Mouse (Mus musculus) erythroblast, embryonic 14.5 days (primary cell): ENCODE measurements around the gene Ifitm2. TPM values are rescaled to one million over a fixed set of nuclear protein-coding genes. Genes with fewer than 3 reads are reported as not detected.
"Not testable (repeated sequence)": the region's sequence is repeated elsewhere in the genome, so short reads cannot be mapped to it uniquely, and the experiment has no call there.

ENCODE experiments used
- H3K27me3 ChIP-seq: 2 replicates; pipeline ENCODE4 v1.6.1; 2012; ENCODE audit warnings: inconsistent platforms; ENCODE audit not compliant: control insufficient read depth
- H3K36me3 ChIP-seq: 2 replicates; pipeline ENCODE4 v1.6.1; 2012; ENCODE audit warnings: mild to moderate bottlenecking, inconsistent platforms; ENCODE audit not compliant: control insufficient read depth
- H3K4me1 ChIP-seq: 2 replicates; pipeline ENCODE4 v1.6.1; 2012; ENCODE audit warnings: inconsistent platforms; ENCODE audit not compliant: control insufficient read depth
- H3K4me3 ChIP-seq: replicated peaks from 2 replicates; pipeline ENCODE3; 2012; ENCODE audit warnings: moderate library complexity, mild to moderate bottlenecking, inconsistent platforms
- H3K9me3 ChIP-seq: 2 replicates; pipeline ENCODE4 v1.6.1; 2012; ENCODE audit warnings: low read length, inconsistent platforms, mixed read lengths; ENCODE audit not compliant: control insufficient read depth
- GATA1 ChIP-seq: IDR thresholded peaks from 2 replicates; pipeline ENCODE4 v1.6.1; 2012; ENCODE audit warnings: low read length, inconsistent platforms, mixed read lengths
- TAL1 ChIP-seq: IDR thresholded peaks from 3 replicates; pipeline ENCODE4 v1.6.1; 2012; ENCODE audit warnings: low read length, inconsistent platforms, mixed read lengths
- polyA plus RNA-seq: library from polyadenylated mRNA; stranded (reverse); fragments of >175 nt; gene quantifications from 2 replicates; pipeline ENCODE4 v1.2.3, GENCODE M21; 2012

The Ifitm2 gene
- polyA plus RNA-seq, 1 experiment, result 3.7 TPM

GRCm38 (mm10) chr7:140970931-140971330 lies 15.1 kb upstream of the Ifitm2 start:
- H3K4me3 ChIP-seq, result no peak overlapping the region
- H3K9me3 ChIP-seq, result no peaks in the 10 kb centered on the region
- H3K27me3 ChIP-seq, result peaks cover 7% of the 10 kb centered on the region; the same call in 1 of the 2 replicates
- H3K4me1 ChIP-seq, result peaks cover 3% of the 10 kb centered on the region
- no peak for TF ChIP-seq TAL1
- TF ChIP-seq GATA1, result no peak
- no peaks in the 10 kb centered on the region for H3K36me3 ChIP-seq

- H3K9me3 ChIP-seq, H3K4me1 ChIP-seq, H3K4me3 ChIP-seq, H3K36me3 ChIP-seq, H3K27me3 ChIP-seq: not testable (repeated sequence)
These were observed 12.9 kb upstream of the Ifitm2 start for GRCm38 (mm10) chr7:140968710-140969109.

DNA sequence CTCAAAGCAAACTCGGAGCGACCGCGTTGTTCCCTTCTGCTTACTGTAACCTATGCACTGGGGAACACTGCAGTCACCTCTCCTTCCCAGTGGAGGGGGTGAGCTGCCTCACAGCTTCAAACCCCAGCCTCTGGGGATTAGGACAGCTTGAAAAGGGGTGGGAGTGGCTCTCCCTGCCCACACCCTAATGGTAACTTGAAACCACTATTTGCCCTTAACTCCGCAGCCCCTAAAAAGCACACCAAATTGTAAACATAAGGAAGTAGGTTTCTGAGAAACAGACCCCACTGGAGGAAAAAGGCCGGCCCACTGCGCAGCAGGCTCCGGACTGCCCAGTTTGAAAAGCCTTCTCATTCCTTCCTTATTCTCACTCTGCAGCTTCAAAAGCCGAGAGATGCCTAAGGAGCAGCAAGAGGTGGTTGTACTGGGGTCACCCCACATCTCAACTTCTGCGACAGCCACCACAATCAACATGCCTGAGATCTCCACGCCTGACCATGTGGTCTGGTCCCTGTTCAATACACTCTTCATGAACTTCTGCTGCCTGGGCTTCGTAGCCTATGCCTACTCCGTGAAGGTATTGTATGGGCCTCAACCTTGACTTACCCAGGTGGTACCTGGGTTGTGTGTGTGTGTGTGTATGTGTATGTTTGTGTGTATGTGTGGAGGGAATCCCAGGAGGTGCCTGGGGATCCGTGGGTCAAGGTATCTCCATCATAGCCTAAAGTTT lies 12.2 kb upstream of the Ifitm2 start:
- Histone ChIP-seq H3K4me1 (peaks cover 3% of the 10 kb centered on the region), H3K4me3 (no peak overlapping the region), H3K27me3 (peaks cover 7% of the 10 kb centered on the region; the same call in 1 of the 2 replicates), H3K36me3 (no peaks in the 10 kb centered on the region), H3K9me3 (no peaks in the 10 kb centered on the region)
- TF ChIP-seq TAL1 (no peak), GATA1 (no peak)

DNA sequence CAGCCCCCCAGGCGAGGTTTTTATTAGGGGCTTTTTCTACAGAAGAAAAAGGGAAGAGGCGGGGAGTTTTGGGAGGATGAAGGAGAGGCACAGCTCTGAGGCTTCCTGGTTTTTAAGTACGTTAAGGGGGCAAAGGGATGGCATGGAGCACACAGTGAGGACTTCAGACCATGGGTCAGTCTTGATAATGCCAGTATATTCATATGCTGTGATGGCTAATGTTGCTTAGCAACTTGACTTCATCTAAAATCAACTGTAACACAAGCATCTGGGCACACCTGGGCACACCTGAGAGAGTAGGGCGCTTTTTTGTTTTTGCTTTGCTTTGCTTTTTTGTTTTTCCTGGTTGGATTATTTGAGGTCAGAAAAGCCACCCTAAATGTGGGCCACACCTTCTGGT lies 11.1 kb upstream of the Ifitm2 start, which contains the start of gene Ifitm1:
Gene Ifitm1, plus strand, starts transcription at position 301 of the 400 bp plus-strand sequence.
- no peak for TF ChIP-seq GATA1
- TF ChIP-seq TAL1, result no peak
- Histone ChIP-seq H3K9me3 (no peaks in the 10 kb centered on the region), H3K36me3 (no peaks in the 10 kb centered on the region), H3K27me3 (peaks cover 7% of the 10 kb centered on the region; the same call in 1 of the 2 replicates), H3K4me3 (no peak within 1 kb of the TSS), H3K4me1 (peaks cover 3% of the 10 kb centered on the region)

- Histone ChIP-seq H3K9me3 (no peaks in the 10 kb centered on the region), H3K27me3 (0 out of 2 replicates have a peak, but pooled peaks cover 1% of the 10 kb centered on the region), H3K36me3 (no peaks in the 10 kb centered on the region), H3K4me1 (no peaks in the 10 kb centered on the region), H3K4me3 (no peak overlapping the region)
- TF ChIP-seq TAL1 (no peak), GATA1 (no peak)
These were observed 6.9 kb upstream of the Ifitm2 start for GRCm38 (mm10) chr7:140962733-140963132.

- H3K4me1 ChIP-seq, result no peaks in the 10 kb centered on the region; the same call in 1 of the 2 replicates
- H3K9me3 ChIP-seq, result no peaks in the 10 kb centered on the region
- no peaks in the 10 kb centered on the region for H3K36me3 ChIP-seq
- no peaks in the 10 kb centered on the region for H3K27me3 ChIP-seq
- TF ChIP-seq TAL1 (no peak), GATA1 (no peak)
- H3K4me3 ChIP-seq, result no peak overlapping the region
These were observed 5.6 kb upstream of the Ifitm2 start for GRCm38 (mm10) chr7:140961416-140961815.

DNA sequence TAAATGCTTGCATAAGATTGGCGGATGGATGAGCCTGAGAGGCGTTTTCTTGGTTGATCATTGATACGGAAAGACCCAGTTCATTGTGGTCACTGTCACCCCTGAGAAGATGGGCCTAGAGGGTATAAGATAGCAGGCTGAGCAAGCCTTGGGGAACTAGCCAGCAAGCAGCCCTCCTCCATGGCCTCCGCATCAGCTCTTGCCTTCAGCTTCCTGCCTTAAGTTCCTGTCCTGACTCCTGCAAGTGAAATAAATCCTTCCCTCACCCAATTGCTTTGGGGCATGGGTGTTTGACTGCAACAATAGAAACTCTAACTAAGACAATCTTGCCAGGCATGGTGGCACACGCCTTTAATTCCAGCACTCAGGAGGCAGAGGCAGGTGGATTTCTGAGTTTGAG lies 4.2 kb upstream of the Ifitm2 start:
- H3K9me3 ChIP-seq, result no peaks in the 10 kb centered on the region
- TF ChIP-seq GATA1 (no peak), TAL1 (no peak)
- H3K27me3 ChIP-seq, result no peaks in the 10 kb centered on the region
- no peak overlapping the region for H3K4me3 ChIP-seq
- H3K36me3 ChIP-seq, result no peaks in the 10 kb centered on the region
- peaks cover 10% of the 10 kb centered on the region for H3K4me1 ChIP-seq

DNA sequence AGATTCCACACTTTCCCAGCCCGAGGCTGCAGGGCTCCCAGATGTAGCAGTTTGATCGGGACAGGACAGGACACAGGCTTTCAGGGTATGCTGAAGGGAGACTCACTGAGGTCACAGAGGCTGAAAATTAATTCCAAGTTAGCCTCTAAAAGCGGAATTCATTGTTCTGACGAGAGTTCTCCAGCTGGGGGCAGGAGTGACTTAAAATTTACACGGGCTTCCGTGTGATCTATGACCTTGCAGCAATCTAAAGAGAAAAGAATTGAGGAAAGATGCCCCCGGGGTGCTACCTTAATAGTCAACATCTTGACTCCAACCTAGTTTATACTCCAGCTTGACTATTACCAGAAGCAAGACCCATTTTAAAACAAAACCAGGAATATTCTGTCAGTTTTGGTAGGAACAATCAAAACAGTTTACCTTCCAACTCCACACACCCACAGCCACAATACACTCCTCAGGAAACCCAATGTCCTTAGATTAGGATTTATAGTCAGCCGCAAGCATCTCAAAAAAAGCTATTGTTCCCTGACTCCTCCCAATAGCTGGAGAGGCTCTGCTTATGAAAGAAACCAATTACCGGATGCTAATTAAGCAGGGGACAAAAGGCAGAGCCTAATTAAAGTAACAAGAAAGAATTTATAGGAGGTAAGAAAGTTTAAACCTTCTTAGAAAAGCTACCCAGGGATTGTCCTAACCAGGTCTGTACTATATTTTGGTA lies 3.6 kb upstream of the Ifitm2 start:
- H3K27me3 ChIP-seq, result no peaks in the 10 kb centered on the region
- no peaks in the 10 kb centered on the region for H3K9me3 ChIP-seq
- no peak for TF ChIP-seq TAL1
- no peak for TF ChIP-seq GATA1
- no peaks in the 10 kb centered on the region for H3K36me3 ChIP-seq
- peaks cover 15% of the 10 kb centered on the region for H3K4me1 ChIP-seq
- H3K4me3 ChIP-seq, result no peak overlapping the region

- no peak overlapping the region for H3K4me3 ChIP-seq
- H3K4me1 ChIP-seq, result peaks cover 19% of the 10 kb centered on the region
These were observed 726 bp upstream of the Ifitm2 start for GRCm38 (mm10) chr7:140956556-140956869.

More at GRCm38 (mm10) chr7:140956556-140956869, 726 bp upstream of the Ifitm2 start:
- TF ChIP-seq TAL1 (no peak), GATA1 (no peak)
- H3K27me3 ChIP-seq, result no peaks in the 10 kb centered on the region
- H3K9me3 ChIP-seq, result no peaks in the 10 kb centered on the region
- H3K36me3 ChIP-seq, result peaks cover 6% of the 10 kb centered on the region; the same call in 1 of the 2 replicates
